Mouse (Mus musculus) kidney, adult 2 months (tissue): ENCODE results near the gene Olfr967. TPM values are rescaled to one million over a fixed set of nuclear protein-coding genes. Genes with fewer than 3 reads are reported as not detected.

ENCODE experiments used
- DNase-seq: peaks from one replicate; pipeline ENCODE4 v3.0.0; 2021
- H3K27ac ChIP-seq: fragments of 200-500 bp; 2 replicates; pipeline ENCODE4 v1.5.1; 2012; ENCODE audit warnings: low read depth, low read length, control low read depth, inconsistent platforms; ENCODE audit not compliant: insufficient read depth
- H3K27me3 ChIP-seq: fragments of 200-500 bp; replicated peaks from 2 replicates; pipeline ENCODE4 v1.6.1; 2012; ENCODE audit warnings: mild to moderate bottlenecking, moderate library complexity, low read length, inconsistent platforms; ENCODE audit not compliant: control insufficient read depth, insufficient read depth
- H3K36me3 ChIP-seq: fragments of 200-500 bp; 2 replicates; pipeline ENCODE4 v1.6.1; 2012; ENCODE audit warnings: mild to moderate bottlenecking, moderate library complexity, low read length, inconsistent platforms; ENCODE audit not compliant: control insufficient read depth, insufficient read depth
- H3K4me1 ChIP-seq: fragments of 200-500 bp; 2 replicates; pipeline ENCODE4 v1.6.1; 2011; ENCODE audit warnings: low read length; ENCODE audit not compliant: control insufficient read depth, insufficient read depth
- H3K4me3 ChIP-seq: fragments of 200-500 bp; 2 replicates; pipeline ENCODE4 v1.5.1; 2011; ENCODE audit warnings: mild to moderate bottlenecking, low read depth, low read length, control low read depth; ENCODE audit not compliant: insufficient read depth
- CTCF ChIP-seq: fragments of 200-500 bp; conservative IDR thresholded peaks from 2 replicates; pipeline ENCODE4 v1.5.1; 2011; ENCODE audit warnings: low read depth, mild to moderate bottlenecking, control low read depth, low read length, moderate library complexity, mixed read lengths; ENCODE audit not compliant: insufficient read depth, insufficient read length
- POLR2A ChIP-seq: fragments of 200-500 bp; IDR thresholded peaks from one replicate; pipeline ENCODE4 v1.6.1; 2011; ENCODE audit warnings: low read depth, low read length, control low read depth
- WGBS: fragments of 180-500 bp; shearing (Covaris S2); methylation state at CpG from one replicate; pipeline ENCODE4 v1.1.7; 2018; 5-methylcytosine and 5-hydroxymethylcytosine counted together
- polyA plus RNA-seq: library from polyadenylated mRNA; depleted of rRNA; stranded (reverse); fragments of >200 nt; gene quantifications from 2 replicates; pipeline ENCODE4 v1.2.3, GENCODE M21; 2012; rRNA removed

The Olfr967 gene
- polyA plus RNA-seq, 1 experiment: not detected

DNA sequence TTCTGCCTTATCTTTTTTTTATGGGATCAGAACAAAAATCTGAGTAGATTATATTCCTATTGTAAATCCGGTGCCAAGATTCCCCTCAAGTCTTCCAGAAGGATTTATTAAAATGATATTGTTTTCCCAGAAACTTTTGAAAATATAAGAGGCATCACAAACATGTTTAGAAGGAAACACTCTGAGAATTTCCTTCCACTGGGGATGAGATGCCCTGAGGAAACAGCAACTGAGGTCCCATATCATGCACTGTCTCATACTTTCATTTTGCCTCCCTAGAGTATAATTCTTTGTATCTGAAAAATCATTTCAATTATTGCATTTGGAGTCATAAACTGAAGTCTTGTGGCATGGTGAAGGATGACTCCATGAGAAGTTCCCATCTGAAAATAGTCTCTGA lies 37.1 kb downstream of the Olfr967 start, which contains the start of gene Olfr968:
Olfr968 (minus strand) TSS at position 101 of the 400 bp plus-strand sequence.
- WGBS: 73% methylated on average over 1 of the region's 1 CpGs
- no peak for DNase-seq
- no peak for TF ChIP-seq POLR2A
- no peak for TF ChIP-seq CTCF
- Histone ChIP-seq H3K4me3 (no peak within 1 kb of the TSS), H3K4me1 (no peaks in the 10 kb centered on the region), H3K36me3 (no peaks in the 10 kb centered on the region), H3K27ac (no peak within 1 kb of the TSS), H3K27me3 (no peaks in the 10 kb centered on the region)

GRCm38 (mm10) chr9:39790558-39790957 lies 44.5 kb downstream of the Olfr967 start, which contains the start of gene Olfr969:
Gene Olfr969, plus strand, starts transcription at chr9:39790945.
- TF ChIP-seq POLR2A: no peak
- no peak for TF ChIP-seq CTCF
- WGBS: 59% methylated on average over 2 of the region's 2 CpGs
- Histone ChIP-seq H3K27ac (no peak within 1 kb of the TSS), H3K27me3 (no peaks in the 10 kb centered on the region), H3K36me3 (no peaks in the 10 kb centered on the region), H3K4me3 (no peak within 1 kb of the TSS), H3K4me1 (no peaks in the 10 kb centered on the region)
- DNase-seq: no peak

Other genes starting within 250 kb of the Olfr967 start
- not detected in 2 replicates for gene Olfr957, start 230.4 kb upstream of the Olfr967 start, polyA plus RNA-seq
- not detected in 2 replicates for gene Olfr958, start 192.2 kb upstream of the Olfr967 start, polyA plus RNA-seq
- gene Olfr959, start 170.7 kb upstream of the Olfr967 start, polyA plus RNA-seq: not detected in 2 replicates
- gene AW551984, start 141.8 kb upstream of the Olfr967 start, polyA plus RNA-seq: 0.27 and 0.31 TPM in 2 replicates
- gene Olfr148, start 135.6 kb upstream of the Olfr967 start, polyA plus RNA-seq: not detected in 2 replicates
- not detected in 2 replicates for gene Olfr960, start 124.9 kb upstream of the Olfr967 start, polyA plus RNA-seq
- gene Olfr961, start 101.2 kb upstream of the Olfr967 start, polyA plus RNA-seq: not detected in 2 replicates
- gene Olfr963, start 79.0 kb upstream of the Olfr967 start, polyA plus RNA-seq: not detected in 2 replicates
- not detected in 2 replicates for gene Olfr149, start 39.1 kb upstream of the Olfr967 start, polyA plus RNA-seq
- not detected in 2 replicates for gene Olfr965, start 34.9 kb upstream of the Olfr967 start, polyA plus RNA-seq
- not detected in 2 replicates for gene Olfr150, start 15.3 kb upstream of the Olfr967 start, polyA plus RNA-seq
- not detected in 2 replicates for gene Olfr968, start 37.0 kb downstream of the Olfr967 start, polyA plus RNA-seq
- not detected in 2 replicates for gene Olfr969, start 44.7 kb downstream of the Olfr967 start, polyA plus RNA-seq
- gene Olfr970, start 62.6 kb downstream of the Olfr967 start, polyA plus RNA-seq: not detected in 2 replicates
- gene Olfr971, start 90.6 kb downstream of the Olfr967 start, polyA plus RNA-seq: not detected in 2 replicates
- not detected in 2 replicates for gene Olfr972, start 120.2 kb downstream of the Olfr967 start, polyA plus RNA-seq
- gene Olfr229, start 161.1 kb downstream of the Olfr967 start, polyA plus RNA-seq: not detected in 2 replicates
- not detected in 2 replicates for gene Olfr974, start 191.3 kb downstream of the Olfr967 start, polyA plus RNA-seq
- not detected in 2 replicates for gene Olfr975, start 205.8 kb downstream of the Olfr967 start, polyA plus RNA-seq
- not detected in 2 replicates for gene Olfr976, start 214.9 kb downstream of the Olfr967 start, polyA plus RNA-seq
- not detected in 2 replicates for gene Olfr978, start 245.9 kb downstream of the Olfr967 start, polyA plus RNA-seq